Mouse (Mus musculus): Measurements from ENCODE around the gene Adck1.
A peak's percentile ranks its signal among the peaks of the same experiment; 100 is the strongest.

Adck1 gene

GRCm38 (mm10) chr12:88475833-88476232 is 115.5 kb downstream of the Adck1 start:
- DNase-seq: no peak

- no peak for DNase-seq
Observed at GRCm38 (mm10) chr12:88476702-88477101, 116.3 kb downstream of the Adck1 start.

GRCm38 (mm10) chr12:88481657-88482056 is 121.3 kb downstream of the Adck1 start:
- no peak for DNase-seq

GRCm38 (mm10) chr12:88490881-88491280 is 130.5 kb downstream of the Adck1 start:
- peak; percentile 45 for DNase-seq
